Mouse (Mus musculus): ENCODE measurements around the gene Rab4b. TPM values are rescaled to one million over a fixed set of nuclear protein-coding genes. Genes with fewer than 3 reads are reported as not detected.

Rab4b gene
- total RNA-seq, 2 experiments from 2014 or later, result 6.0 to 6.1 TPM

GRCm38 (mm10) chr7:27160921-27161320 is 17.8 kb downstream of the Rab4b start:
- no peak for DNase-seq (ENCODE audit: low spot score)

DNA sequence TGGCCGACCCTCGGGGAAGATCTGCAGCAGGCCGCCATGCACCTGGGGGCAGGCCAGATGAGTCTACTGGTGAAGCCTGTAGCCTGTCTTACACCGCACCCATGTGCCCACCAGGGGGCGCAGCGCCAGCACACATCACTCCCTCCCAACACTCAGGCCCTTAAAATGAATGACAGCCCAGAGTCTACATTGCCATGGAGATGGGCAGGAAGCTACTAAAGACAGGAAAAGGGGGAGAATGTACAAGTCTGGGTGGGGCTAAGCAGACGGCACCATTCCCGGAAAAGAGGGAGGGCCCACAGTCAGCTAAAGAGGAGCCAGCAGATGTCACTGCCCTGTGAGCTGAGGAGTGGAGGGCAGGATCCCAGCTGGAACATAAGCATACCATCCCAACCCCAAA is 18.8 kb downstream of the Rab4b start:
- peak; percentile 85 for DNase-seq (ENCODE audit: low spot score)

DNA sequence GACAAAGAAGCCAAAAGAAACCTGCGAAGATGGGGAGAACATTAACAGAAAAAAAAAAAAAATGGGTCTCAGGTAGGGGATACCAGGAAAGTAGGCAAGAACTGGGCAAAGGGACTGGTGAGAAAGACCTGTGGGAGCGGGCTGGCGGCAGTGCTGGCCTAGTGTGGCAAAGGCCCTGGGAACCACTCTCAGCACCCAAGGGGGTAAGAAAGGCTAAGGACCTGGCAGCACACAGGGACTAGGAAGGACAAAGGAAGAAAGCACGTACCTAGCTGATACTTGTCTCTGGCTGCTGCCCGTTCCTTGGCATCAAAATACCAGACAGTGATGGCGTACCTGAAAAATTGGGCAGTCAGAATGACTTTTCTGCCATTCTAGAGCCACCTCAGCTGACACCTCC is 19.4 kb downstream of the Rab4b start:
- no peak for DNase-seq (ENCODE audit: low spot score)

DNA sequence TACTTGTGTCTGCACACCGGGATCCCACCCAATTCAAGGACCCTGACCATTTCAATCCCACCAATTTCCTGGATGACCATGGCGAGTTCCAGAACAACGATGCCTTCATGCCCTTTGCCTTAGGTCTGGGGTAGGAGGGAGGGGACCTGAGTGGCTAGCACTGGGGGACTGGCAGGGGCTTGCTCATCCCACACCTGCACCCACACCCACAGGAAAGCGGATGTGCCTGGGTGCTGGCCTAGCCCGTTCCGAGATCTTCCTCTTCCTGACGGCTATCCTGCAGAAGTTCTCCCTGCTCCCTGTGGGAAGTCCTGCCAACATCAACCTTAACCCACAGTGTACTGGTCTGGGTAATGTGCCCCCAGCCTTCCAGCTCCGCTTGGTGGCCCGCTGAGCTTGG is 20.5 kb downstream of the Rab4b start:
- DNase-seq (ENCODE audit: low spot score), result no peak

DNA sequence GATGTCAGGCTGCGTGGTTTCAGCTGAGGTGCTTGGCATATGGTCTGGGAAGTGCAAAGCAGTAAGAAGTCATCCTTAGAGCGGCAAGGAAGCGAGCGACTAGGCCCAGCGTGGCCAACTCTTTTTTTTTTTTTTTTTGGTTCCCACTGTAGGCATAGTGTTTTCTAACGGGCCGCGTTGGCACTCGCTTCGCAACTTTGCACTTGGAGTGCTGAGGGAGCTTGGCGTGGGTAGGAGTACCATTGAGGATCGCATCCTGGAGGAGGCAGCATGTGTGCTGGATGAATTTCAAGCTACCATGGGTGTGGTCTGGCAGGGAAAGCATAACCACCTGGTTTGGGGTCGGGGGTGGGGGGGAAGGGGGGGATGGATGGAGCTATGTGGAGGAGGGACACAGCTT is 22.7 kb downstream of the Rab4b start:
- DNase-seq (ENCODE audit: low spot score), result no peak

- peak; percentile 55 for DNase-seq (ENCODE audit: low spot score)
Measured at GRCm38 (mm10) chr7:27153205-27153764, 25.4 kb downstream of the Rab4b start, which contains the start of gene Cyp2t4. Gene Cyp2t4, plus strand, starts transcription at chr7:27153714.

DNA sequence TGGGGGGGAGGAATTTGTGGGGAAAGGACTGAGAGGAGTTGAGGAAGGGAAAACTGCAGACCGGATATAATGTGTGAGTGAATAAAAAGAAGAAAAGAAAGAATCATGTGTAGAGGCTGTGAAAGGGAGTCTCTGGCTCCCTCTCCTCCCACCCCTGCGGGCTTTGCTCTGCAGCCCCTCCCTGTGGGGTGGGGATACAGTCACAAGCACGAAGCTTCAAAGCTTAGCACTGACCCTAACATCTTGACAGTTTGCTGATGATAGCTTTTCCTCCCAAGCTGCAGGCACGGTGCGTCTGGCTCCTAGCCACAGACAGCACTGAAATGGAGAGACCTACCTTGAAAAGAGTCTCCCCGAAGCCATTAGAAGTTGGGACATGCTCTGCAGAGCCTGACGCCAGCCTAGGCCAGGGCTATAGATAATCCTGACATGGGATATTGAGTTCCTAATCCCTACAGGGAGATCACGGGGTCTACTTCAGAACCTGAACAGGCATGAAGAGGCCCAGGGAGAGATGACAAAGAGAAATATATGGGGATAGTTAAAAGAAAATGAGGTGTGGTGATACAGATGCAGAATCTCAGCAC is 42.2 kb downstream of the Rab4b start:
- no peak for DNase-seq (ENCODE audit: low spot score)

DNA sequence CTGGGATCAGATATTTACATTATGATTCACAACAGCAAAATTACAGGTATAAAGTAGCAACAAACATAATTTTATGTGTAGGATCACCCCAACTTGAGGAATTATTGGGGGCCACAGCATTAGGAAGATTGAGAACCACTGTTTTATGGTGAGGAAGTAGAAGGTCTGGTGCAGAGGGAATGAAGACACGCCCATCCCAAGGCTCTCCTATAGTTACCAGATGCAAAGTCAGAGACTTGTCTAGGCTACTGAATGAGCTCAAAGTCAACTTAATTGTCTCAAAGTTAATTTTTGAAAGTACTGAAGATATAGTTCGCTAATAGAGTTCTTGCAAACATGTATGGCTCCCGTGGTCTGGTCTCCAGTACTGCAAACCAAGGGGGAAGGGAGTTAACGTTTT is 44.9 kb downstream of the Rab4b start:
- DNase-seq (ENCODE audit: low spot score), result no peak

GRCm38 (mm10) chr7:27133156-27133555 is 45.5 kb downstream of the Rab4b start:
- no peak for DNase-seq (ENCODE audit: low spot score)

GRCm38 (mm10) chr7:27132588-27132987 is 46.1 kb downstream of the Rab4b start:
- peak; percentile 55 for DNase-seq (ENCODE audit: low spot score)

DNA sequence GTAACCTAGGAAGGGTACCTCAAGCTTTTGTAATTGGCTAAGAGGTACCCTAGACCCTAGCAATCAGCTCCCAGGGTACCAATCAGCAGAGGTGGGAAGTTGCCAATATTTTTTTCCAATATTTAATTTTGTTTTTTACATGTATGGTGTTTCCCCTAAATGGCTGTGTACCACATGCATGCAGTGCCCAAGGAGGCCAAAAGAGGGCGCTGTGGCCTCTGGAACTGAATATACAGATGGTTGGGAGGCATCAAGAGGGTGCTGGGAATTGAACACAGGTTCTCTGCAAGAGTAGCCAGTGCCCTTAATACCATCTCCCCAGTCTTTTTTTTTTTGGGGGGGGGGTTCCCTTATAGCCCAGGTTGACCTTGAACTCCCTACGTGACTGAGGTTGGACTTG is 47.3 kb downstream of the Rab4b start:
- DNase-seq (ENCODE audit: low spot score), result no peak

GRCm38 (mm10) chr7:27130521-27131370 is 48.0 kb downstream of the Rab4b start:
- no peak for DNase-seq (ENCODE audit: low spot score)

DNA sequence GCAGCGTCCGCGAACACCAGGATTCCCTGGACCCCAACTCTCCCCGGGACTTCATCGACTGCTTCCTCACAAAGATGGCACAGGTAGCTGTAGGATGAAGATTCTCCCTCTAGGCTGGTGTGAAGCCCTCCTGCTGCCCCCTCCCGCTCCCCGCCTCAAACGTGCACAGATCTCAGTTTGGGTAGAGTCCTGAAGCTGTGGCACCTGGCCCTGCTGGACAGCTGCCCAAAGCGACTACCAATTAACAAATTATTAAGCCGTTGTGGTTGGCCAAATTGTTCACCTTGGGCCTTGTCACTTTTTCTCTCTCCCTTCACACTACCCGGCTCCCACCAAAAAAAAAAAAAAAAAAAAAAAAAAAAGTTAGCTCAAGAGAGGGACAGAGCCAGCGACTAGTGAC is 48.9 kb downstream of the Rab4b start:
- DNase-seq (ENCODE audit: low spot score), result no peak

DNA sequence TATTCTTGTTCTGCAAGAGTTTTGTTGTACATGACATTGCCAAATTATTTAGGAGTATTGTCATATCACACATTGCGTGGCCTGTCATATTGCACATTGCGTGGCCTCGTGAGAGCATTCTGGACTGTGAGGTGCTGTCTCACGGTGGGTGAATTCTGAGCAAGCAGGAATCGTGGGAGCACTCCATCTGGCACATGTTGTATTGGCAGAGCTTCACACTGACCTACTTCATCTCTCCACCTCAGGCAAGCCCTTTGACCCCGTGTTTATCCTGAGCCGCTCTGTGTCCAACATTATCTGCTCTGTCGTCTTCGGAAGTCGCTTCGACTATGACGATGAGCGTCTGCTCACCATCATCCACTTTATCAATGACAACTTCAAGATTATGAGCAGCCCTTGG is 49.8 kb downstream of the Rab4b start:
- no peak for DNase-seq (ENCODE audit: low spot score)

DNA sequence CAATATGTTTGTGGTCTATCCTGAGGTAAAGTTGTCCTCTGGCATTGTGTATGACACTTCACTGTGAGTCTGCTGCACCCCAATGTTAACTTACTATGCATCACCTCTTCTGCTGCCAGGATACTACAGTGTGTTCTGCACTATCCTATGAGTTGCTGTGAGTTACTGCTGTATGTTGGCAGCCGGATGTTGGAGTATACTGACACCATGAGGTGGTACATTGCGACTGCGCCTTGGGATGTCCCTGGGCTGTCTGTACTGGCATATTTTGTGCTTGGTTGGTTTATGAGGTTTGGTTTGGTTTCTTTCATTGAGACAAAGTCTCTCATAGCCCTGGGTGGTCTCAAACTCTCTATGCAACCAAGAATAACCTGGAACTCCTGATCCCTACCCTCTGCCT is 50.5 kb downstream of the Rab4b start:
- peak; percentile 31 for DNase-seq (ENCODE audit: low spot score)

DNA sequence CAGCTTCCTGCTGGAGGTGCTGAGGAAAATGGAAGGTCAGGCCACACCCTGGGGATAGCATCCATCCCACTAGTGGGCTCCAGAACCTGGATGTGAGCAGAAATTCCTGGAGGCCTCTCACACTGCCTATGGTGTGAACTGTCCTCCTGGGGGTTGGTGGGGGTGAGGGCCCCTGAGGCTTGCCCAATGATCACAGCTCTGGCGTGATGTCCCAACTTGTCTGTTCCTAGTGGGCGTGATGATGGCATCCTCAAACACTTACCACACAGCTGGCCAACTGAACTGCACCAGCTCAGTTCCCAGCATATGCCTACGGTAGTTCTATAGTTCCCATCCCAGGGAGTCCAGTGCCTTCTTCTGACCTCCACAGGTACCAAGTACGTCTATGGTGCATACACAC is 53.7 kb downstream of the Rab4b start:
- no peak for DNase-seq (ENCODE audit: low spot score)

- no peak for DNase-seq (ENCODE audit: low spot score)
Measured at GRCm38 (mm10) chr7:27124305-27124832, 54.3 kb downstream of the Rab4b start.

DNA sequence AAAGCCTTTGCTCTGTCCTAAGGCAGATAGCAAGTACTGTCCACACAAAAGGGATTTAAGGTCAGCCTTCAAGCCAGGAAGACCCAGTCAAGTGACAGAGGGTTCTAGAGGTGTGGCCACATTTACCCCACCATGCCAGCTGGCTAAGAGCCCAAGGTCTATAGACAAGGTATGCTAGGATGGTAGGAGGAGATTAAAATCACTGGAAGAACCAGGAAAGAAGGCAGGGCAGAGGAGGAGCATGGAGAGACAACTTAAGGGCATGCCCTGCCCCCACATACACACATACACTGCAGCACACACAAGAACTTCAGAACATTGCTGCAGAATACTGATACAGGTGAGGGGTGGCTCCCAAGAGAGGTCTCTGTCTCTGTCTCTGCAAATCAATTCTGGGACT is 59.0 kb downstream of the Rab4b start, which contains the start of gene Cyp2f2:
Gene Cyp2f2, plus strand, starts transcription at position 234 of the 400 bp plus-strand sequence.
- DNase-seq (ENCODE audit: low spot score), result no peak

Measured in gastrocnemius, adult 18-20 months (tissue).